Mouse (Mus musculus) left cerebral cortex, postnatal 4 days (tissue): ENCODE data around the gene Adamts20. TPM values are rescaled to one million over a fixed set of nuclear protein-coding genes. Genes with fewer than 3 reads are reported as not detected.

Experiments used
- total RNA-seq, 2 experiments: library from RNA; stranded (reverse); gene quantifications; 2 replicates each; pipeline ENCODE4 v1.2.3; 2021

The Adamts20 gene
- total RNA-seq, 2 experiments from 2014 or later = 13.3 to 16.4 TPM

Other genes starting within 250 kb of the Adamts20 start
- 1 to 10 TPM; 5.4 to 6.0 TPM for gene Pus7l, start 78.1 kb upstream of the Adamts20 start, total RNA-seq
- gene Irak4, start 78.2 kb upstream of the Adamts20 start, total RNA-seq = 1 to 10 TPM; 1.5 to 1.8 TPM
- gene Twf1, start 124.5 kb upstream of the Adamts20 start, total RNA-seq = 10 to 100 TPM; 51.4 to 52.5 TPM
- 1 to 10 TPM; 9.5 to 9.9 TPM for gene Tmem117, start 163.8 kb upstream of the Adamts20 start, total RNA-seq